Mouse (Mus musculus) spleen, adult 2 months (tissue): ENCODE measurements around the gene Ppp1r13l.

Source experiments
- CTCF ChIP-seq: fragments of 200-500 bp; IDR thresholded peaks from 2 replicates; pipeline ENCODE4 v1.5.1; 2011; ENCODE audit warnings: mild to moderate bottlenecking, inconsistent platforms; ENCODE audit not compliant: insufficient read depth, insufficient read length, insufficient replicate concordance; ENCODE audit errors: extremely low read depth
- POLR2A ChIP-seq: fragments of 200-500 bp; IDR thresholded peaks from 2 replicates; pipeline ENCODE4 v1.6.1; 2011; ENCODE audit warnings: low read depth, low read length, inconsistent platforms

DNA sequence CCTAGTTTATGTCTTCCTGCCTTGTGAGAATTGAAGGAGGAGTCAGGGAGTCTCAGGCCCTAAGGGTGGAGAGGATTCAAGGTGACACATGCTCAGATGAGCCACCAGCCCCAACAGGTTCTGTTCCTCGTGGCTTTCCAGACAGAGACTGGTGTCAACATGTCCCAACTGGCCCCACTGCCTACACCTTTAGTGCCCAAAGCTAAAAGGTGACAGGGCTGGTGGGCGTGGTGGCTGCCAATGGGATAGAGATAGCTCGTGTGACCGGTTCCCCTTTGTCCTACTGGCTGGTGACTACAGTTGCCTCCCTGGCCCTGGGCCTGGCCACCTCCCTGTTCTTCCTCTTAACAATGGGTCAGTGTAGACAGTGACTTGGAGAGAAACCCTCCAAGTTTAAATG, 5.8 kb downstream of the Ppp1r13l start:
- TF ChIP-seq CTCF: no peak
- no peak for TF ChIP-seq POLR2A
